Mouse (Mus musculus) brain, adult 10 weeks (tissue): ENCODE data around the gene Zfp804a. TPM values are rescaled to one million over a fixed set of nuclear protein-coding genes. Genes with fewer than 3 reads are reported as not detected.

Source experiments
- polyA plus RNA-seq: library from polyadenylated mRNA; stranded (reverse); fragments of 350-450 nt; fragmentation: Illumina TruSeq; extraction: RNeasy Lipid Tissue Mini Kit (QIAGEN cat#74804); gene quantifications from one replicate; pipeline ENCODE4 v1.2.3, GENCODE M21; 2015; ENCODE audit warnings: low read depth, low replicate concordance

Zfp804a gene
- polyA plus RNA-seq: 13.1 TPM

DNA sequence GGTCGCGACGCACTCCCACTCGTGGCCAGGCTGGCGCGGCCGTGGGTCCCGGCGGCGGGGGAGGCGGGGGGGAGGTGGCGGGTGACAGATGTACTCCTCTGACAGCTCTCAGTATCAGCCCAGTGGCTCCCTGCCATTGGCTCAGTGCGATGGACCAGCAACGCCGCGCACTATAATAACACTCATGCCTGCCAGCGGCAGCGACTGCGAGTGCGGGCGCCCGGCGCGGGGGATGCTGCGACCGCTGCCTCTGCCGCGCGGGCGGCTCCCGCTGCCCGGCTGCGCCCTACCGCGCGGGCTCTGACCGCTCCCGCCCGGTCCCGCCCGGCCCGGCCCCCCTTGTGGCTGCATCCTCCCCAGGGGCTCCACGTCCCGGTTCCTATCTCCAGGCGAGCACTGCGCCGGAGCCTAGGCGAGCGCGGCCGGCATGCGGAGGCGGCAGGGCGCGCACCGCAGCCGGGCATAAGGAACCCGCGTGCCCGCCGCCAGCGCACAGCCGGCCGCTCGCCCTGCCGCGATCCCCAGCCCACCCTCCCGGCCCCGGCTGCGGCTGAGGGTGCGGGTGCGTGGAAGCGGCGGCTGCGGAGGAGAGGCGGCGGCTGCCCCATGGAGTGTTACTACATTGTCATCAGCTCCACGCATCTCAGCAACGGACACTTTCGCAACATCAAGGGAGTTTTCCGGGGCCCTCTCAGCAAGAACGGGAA, at the start of gene Zfp804a:
TSS of gene Zfp804a (plus strand) at position 38 of the 707 bp plus-strand sequence.

